Mouse (Mus musculus) bone marrow macrophage, adult 2 months (primary cell): Measurements from ENCODE around the gene Rgs10. TPM values are rescaled to one million over a fixed set of nuclear protein-coding genes. Genes with fewer than 3 reads are reported as not detected.

Source experiments
- H3K27ac ChIP-seq: 2 replicates; pipeline ENCODE4 v1.5.1; 2012; ENCODE audit warnings: low read depth, low read length; ENCODE audit not compliant: insufficient read depth
- H3K4me1 ChIP-seq: 2 replicates; pipeline ENCODE4 v1.6.1; 2012; ENCODE audit warnings: low read length; ENCODE audit not compliant: control insufficient read depth, insufficient read depth
- H3K4me3 ChIP-seq: 2 replicates; pipeline ENCODE4 v1.5.1; 2012; ENCODE audit warnings: mild to moderate bottlenecking, low read length, moderate library complexity; ENCODE audit not compliant: insufficient read depth
- CTCF ChIP-seq: IDR thresholded peaks from 2 replicates; pipeline ENCODE4 v1.5.1; 2012; ENCODE audit warnings: low read depth, mild to moderate bottlenecking, low read length, moderate library complexity
- POLR2A ChIP-seq: IDR thresholded peaks from 2 replicates; pipeline ENCODE4 v1.6.1; 2012; ENCODE audit warnings: mild to moderate bottlenecking, low read depth, low read length, borderline replicate concordance
- polyA plus RNA-seq: library from polyadenylated mRNA; stranded (reverse); fragments of >200 nt; gene quantifications from 2 replicates; pipeline ENCODE4 v1.2.4, GENCODE M21; 2012; ENCODE audit not compliant: missing spikeins, insufficient read depth, insufficient read length

The Rgs10 gene
- polyA plus RNA-seq, 1 experiment: 731 TPM

DNA sequence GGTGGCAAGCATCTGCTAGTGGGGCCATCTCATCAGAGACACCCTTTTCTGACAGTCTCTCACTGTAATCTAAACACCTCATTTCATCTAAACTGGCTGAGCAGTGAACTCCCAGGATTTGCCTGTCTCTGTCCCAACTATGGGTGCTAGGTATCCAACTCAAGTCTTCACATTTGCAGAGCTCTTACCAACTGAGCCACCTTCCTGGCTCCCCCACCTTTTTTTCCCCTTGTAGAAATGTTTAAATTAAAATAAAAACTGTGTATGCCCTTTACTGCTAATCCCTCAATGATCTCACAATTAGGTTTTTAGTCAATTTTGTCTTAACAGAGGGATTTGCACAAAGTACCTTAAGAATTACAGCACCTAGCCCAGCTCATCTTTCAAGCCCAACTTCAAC, 19.6 kb upstream of the Rgs10 start:
- no peak for TF ChIP-seq CTCF
- TF ChIP-seq POLR2A: no peak
- H3K27ac ChIP-seq: no peak overlapping the region
- no peaks in the 10 kb centered on the region for H3K4me1 ChIP-seq
- no peak overlapping the region for H3K4me3 ChIP-seq

DNA sequence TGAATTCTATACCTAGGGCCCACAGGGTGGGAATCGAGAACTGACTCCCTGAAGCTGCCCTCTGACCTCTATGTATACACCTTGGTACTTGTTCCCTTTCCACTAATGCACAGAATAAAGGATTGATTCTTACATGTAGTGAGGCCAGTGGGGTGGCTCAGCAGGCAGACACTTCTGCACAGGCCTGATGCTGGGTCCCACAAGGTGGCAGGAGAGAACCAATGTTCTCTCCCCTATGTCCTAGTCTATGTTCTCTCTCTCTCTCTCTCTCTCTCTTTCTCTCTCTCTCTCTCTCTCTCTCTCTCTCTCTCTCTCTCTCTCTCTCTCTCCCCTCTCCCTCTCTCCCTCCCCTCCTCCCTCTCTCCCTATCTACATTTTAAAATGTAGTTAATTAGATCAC, 14.7 kb upstream of the Rgs10 start:
- Histone ChIP-seq H3K27ac (no peak overlapping the region), H3K4me3 (no peak overlapping the region), H3K4me1 (no peaks in the 10 kb centered on the region)
- TF ChIP-seq POLR2A (no peak), CTCF (no peak)

DNA sequence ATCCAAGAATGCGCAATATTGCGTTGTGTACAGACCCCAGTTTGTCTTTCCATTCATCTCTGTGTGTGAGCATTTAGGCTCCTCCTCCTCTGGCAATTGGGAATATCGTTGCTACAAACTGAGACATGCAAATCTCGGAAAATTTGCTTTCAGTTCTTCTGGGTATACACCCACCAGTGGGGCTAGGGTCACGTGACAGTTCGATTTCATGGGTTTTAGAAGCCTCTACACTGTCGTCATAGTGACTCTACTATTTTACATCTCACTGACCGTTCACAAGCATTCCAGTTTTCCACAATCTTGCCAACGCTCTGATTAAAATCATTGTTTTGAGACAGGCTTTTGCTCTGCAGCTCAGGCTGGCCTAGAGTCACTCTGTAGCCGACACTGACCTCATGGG, 14.0 kb upstream of the Rgs10 start:
- TF ChIP-seq POLR2A (no peak), CTCF (no peak)
- no peaks in the 10 kb centered on the region for H3K4me1 ChIP-seq
- H3K4me3 ChIP-seq: no peak overlapping the region
- no peak overlapping the region for H3K27ac ChIP-seq

DNA sequence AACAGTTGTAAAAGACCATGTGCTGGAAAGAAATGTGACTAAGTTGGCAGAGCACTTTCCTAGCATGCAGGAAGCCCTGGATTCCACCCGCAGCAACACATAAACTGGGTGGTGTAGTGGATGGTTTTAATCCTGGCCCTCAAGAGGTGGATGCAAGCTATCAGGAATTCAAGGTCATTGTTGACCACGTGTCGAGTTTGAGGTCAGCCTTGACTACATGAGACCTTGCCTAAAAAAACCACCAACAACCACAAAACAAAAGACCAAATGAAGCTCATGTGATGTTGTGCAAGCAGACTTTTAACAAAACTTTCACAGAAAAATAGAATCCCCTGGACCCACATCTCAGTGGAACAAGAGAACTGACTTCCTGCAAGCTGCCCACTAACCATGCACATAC, 3.9 kb upstream of the Rgs10 start:
- H3K4me1 ChIP-seq: peaks cover 3% of the 10 kb centered on the region; the same call in 1 of the 2 replicates

GRCm38 (mm10) chr7:128421701-128422100, 3.1 kb upstream of the Rgs10 start:
- H3K4me1 ChIP-seq: peaks cover 9% of the 10 kb centered on the region; the same call in 1 of the 2 replicates
- H3K4me3 ChIP-seq: no peak overlapping the region
- TF ChIP-seq POLR2A: no peak
- TF ChIP-seq CTCF: no peak
- H3K27ac ChIP-seq: no peak overlapping the region

More for the DNA sequence above, 3.9 kb upstream of the Rgs10 start:
- Histone ChIP-seq H3K27ac (no peak overlapping the region), H3K4me3 (no peak overlapping the region)
- TF ChIP-seq CTCF (no peak), POLR2A (no peak)

- Histone ChIP-seq H3K27ac (no peak overlapping the region), H3K4me3 (no peak overlapping the region), H3K4me1 (peaks cover 11% of the 10 kb centered on the region)
- TF ChIP-seq CTCF (no peak), POLR2A (no peak)
These were observed 1.1 kb upstream of the Rgs10 start for GRCm38 (mm10) chr7:128419690-128420089.

DNA sequence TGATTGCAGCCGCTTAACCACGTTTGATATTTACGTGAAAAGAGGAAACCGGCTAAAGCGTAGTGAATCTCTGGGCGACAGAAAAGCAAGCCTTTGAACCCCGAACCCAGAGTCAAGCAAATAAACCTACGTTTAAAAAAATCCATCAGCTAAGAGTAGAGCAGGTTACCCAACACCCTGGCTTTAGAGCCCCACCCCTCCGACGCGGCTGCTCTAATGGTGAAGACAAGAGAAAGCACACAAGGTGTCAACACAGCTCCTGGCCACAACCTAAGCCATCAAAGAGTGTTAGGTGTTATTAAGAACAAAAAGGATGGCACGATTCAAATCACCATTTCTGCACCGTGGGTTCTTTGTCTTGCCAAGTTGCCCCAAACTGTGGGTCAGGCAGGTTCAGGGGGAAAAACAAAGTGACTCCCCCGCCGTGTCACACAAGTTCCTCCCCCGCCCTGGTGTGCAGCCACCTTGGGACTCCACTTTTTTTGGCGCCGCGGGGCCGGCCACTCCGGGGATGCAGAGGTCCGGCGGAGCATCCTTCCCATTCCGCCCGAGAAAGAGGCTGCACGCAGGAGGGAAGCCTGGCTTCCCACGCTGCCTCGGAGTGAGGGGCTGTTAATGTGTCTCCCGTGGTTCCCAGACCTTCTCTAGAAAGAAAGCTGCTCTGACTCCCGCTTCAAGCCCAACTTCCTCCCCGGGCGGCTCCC, 1.2 kb downstream of the Rgs10 start:
- H3K4me3 ChIP-seq: peak overlapping the region; percentile 95
- TF ChIP-seq POLR2A (no peak), CTCF (no peak)
- peaks cover 17% of the 10 kb centered on the region for H3K4me1 ChIP-seq
- no peak overlapping the region for H3K27ac ChIP-seq

DNA sequence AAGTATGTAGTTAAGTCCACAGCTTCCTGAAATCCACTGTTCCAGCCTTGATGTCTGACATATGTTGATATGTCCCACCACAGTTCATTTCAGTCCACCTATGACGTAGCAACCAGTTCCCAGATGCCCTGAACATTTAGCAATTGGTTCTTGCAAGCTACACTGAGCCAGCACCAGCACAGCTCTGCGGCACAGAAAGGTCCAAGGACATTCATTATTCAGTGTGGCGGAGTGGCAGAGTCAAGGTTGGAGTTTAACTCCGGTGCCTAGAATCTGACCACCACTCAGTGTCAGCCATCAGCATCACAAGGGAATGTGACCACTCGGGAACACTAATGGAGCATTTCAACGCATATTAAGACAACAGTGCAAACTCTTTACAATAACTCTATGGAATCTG, 1.9 kb downstream of the Rgs10 start:
- peaks cover 23% of the 10 kb centered on the region for H3K4me1 ChIP-seq

DNA sequence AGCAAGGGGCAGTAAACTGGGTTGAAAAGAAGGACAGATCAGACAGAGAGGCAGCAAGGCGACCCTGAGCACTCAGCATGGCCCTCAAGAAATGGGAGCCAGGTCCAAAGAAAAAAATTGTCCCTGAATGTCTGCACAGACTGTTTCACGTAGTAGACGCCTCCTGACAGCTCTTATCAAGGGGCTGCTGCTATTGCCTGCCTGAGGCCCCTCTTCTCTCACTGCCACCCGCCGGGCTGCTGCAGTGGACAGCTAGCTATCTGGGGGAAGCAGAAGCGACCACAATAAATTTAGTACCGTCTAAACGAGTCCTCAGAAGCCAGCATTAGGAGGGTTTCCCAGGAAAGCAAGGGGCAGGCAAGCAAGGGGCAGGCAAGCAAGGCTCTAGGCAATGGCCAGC, 4.1 kb downstream of the Rgs10 start:
- no peak for TF ChIP-seq CTCF
- no peak for TF ChIP-seq POLR2A
- Histone ChIP-seq H3K4me1 (peaks cover 35% of the 10 kb centered on the region), H3K27ac (no peak overlapping the region), H3K4me3 (no peak overlapping the region)

More for the DNA sequence above, 1.9 kb downstream of the Rgs10 start:
- no peak for TF ChIP-seq CTCF
- TF ChIP-seq POLR2A: no peak
- Histone ChIP-seq H3K4me3 (peak overlapping the region; percentile 95), H3K27ac (no peak overlapping the region)

DNA sequence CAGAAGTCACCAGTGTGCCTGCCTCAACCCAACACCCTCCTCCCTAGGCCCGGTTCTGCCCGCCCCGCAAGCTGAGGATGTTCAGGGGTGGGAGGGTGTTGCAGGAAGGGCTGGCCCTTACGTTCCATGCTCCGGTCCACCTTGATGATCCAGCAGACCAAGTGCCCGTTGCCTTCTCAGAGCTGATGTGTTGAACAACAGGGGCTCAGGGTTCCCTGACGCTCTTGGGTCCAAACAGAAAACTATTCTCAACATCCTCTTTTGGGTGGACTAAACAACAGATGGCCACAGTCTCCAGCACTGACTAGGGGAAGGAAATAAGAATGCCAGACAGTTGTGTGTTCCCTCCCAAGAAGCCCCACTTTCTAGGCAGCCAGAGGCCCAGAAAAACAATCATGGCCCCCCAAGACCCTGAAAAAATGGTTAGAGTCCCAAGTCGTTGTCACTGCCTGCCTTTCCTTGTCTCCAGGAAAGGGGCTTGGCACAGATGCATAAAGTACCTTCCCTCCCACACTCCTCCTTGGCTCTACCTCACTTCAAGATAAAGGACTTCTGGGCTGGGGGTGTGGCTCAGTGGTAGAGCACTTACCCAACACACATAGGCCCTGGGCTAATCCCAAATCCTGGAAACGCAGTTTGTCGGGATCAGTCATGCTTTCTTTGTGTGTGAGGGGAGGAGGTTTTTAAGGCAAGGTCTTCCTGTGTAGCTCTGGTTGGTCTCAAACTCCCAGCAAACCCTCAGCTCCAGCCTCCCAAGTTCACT, 6.3 kb downstream of the Rgs10 start:
- Histone ChIP-seq H3K27ac (peak overlapping the region; percentile 78), H3K4me3 (no peak overlapping the region), H3K4me1 (peaks cover 31% of the 10 kb centered on the region)
- TF ChIP-seq CTCF (no peak), POLR2A (no peak)
